Mouse (Mus musculus) midbrain, postnatal 0 days (tissue): ENCODE measurements around the gene Rec114. TPM values are rescaled to one million over a fixed set of nuclear protein-coding genes. Genes with fewer than 3 reads are reported as not detected.

Experiments used
- ATAC-seq: fragments of 200-750 bp; cut with Nextera tagmentation; 2 replicates; pipeline ENCODE4 v1.8.0; 2017; ENCODE audit warnings: moderate number of reproducible peaks, mild to moderate bottlenecking, moderate TSS enrichment, moderate library complexity; ENCODE audit not compliant: low FRiP score
- DNase-seq: peaks from one replicate; pipeline ENCODE4 v3.0.0-alpha.2; 2015; ENCODE audit warnings: low spot score
- H3K27ac ChIP-seq: fragments of 300-500 bp; sonication (generic); 2 replicates; pipeline ENCODE4 v1.5.1; 2014; ENCODE audit warnings: low read depth, mild to moderate bottlenecking, low read length, mixed read lengths
- H3K27me3 ChIP-seq: fragments of 300-500 bp; sonication (generic); 2 replicates; pipeline ENCODE4 v1.6.1; 2014; ENCODE audit warnings: low read length, control low read depth, mixed read lengths; ENCODE audit not compliant: insufficient read depth
- H3K36me3 ChIP-seq: fragments of 300-500 bp; sonication (generic); 2 replicates; pipeline ENCODE4 v1.6.1; 2014; ENCODE audit warnings: low read length, control low read depth, mixed read lengths; ENCODE audit not compliant: insufficient read depth
- H3K4me1 ChIP-seq: fragments of 300-500 bp; sonication (generic); 2 replicates; pipeline ENCODE4 v1.6.1; 2014; ENCODE audit warnings: mild to moderate bottlenecking, control low read depth, antibody characterized with exemption, low read length, mixed read lengths; ENCODE audit not compliant: insufficient read depth
- H3K4me2 ChIP-seq: fragments of 300-500 bp; sonication (generic); 2 replicates; pipeline ENCODE4 v1.6.1; 2014; ENCODE audit warnings: low read depth, mild to moderate bottlenecking, low read length, mixed read lengths; ENCODE audit not compliant: poor library complexity, severe bottlenecking
- H3K4me3 ChIP-seq: fragments of 300-500 bp; sonication (generic); 2 replicates; pipeline ENCODE4 v1.5.1; 2014; ENCODE audit warnings: low read depth, mild to moderate bottlenecking, low read length, moderate library complexity
- H3K9ac ChIP-seq: fragments of 300-500 bp; sonication (generic); replicated peaks from 2 replicates; pipeline ENCODE4 v1.6.1; 2014; ENCODE audit warnings: mild to moderate bottlenecking, low read length, moderate library complexity, mixed read lengths; ENCODE audit not compliant: poor library complexity, severe bottlenecking
- H3K9me3 ChIP-seq: fragments of 300-500 bp; sonication (generic); 2 replicates; pipeline ENCODE4 v1.6.1; 2016; ENCODE audit warnings: low read length, control low read depth
- CTCF ChIP-seq: IDR thresholded peaks from 2 replicates; pipeline ENCODE4 v1.5.1; 2016; ENCODE audit warnings: antibody characterized with exemption, mild to moderate bottlenecking
- WGBS: fragments of 180-500 bp; shearing (Covaris S2); extraction: QIAGEN DNeasy Blood & Tissue Kit; methylation state at CpG from one replicate; pipeline ENCODE4 v1.1.7; 2014; 5-methylcytosine and 5-hydroxymethylcytosine counted together
- polyA plus RNA-seq: library from polyadenylated mRNA; unstranded; fragments of >200 nt; fragmentation: Nextera tagmentation; extraction: Ambion mirVana; gene quantifications from 2 replicates; pipeline ENCODE4 v1.2.1, GENCODE M21; 2015
- total RNA-seq: library from RNA; depleted of rRNA; stranded (reverse); fragments of >200 nt; gene quantifications from 2 replicates; pipeline ENCODE4 v1.2.3, GENCODE M21; 2014

Gene Rec114
- total and polyA plus RNA-seq, 2 experiments from 2014 or later: 0.16 to 1.9 TPM

DNA sequence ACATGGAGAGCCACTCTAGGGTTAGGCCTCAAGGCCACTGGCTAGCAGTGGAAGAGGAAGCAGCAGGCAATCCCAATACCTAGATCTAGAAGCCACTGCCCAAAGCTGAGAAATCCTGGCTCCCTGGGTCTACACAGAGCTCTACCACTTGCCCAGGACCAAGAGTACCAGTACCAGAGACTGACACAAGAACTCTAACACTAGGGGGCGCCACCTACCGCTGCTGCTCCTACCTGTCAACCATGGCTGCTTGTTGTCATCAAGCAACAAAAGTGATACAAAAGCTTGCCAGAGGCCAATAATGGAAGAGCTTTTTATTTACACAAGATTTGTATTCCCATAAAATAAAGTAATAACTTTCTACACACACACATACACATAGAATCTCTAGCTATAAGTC lies 33.8 kb downstream of the Rec114 start:
- ATAC-seq: no peak
- H3K4me1 ChIP-seq: no peaks in the 10 kb centered on the region
- WGBS: 5% methylated on average over 2 of the region's 2 CpGs
- peak; percentile 60 for TF ChIP-seq CTCF
- no peak overlapping the region for H3K27ac ChIP-seq
- no peaks in the 10 kb centered on the region for H3K9me3 ChIP-seq
- H3K9ac ChIP-seq: no peak overlapping the region
- H3K4me3 ChIP-seq: no peak overlapping the region
- H3K4me2 ChIP-seq: no peak overlapping the region
- peak; percentile 63 for DNase-seq
- no peaks in the 10 kb centered on the region for H3K27me3 ChIP-seq
- H3K36me3 ChIP-seq: no peaks in the 10 kb centered on the region

DNA sequence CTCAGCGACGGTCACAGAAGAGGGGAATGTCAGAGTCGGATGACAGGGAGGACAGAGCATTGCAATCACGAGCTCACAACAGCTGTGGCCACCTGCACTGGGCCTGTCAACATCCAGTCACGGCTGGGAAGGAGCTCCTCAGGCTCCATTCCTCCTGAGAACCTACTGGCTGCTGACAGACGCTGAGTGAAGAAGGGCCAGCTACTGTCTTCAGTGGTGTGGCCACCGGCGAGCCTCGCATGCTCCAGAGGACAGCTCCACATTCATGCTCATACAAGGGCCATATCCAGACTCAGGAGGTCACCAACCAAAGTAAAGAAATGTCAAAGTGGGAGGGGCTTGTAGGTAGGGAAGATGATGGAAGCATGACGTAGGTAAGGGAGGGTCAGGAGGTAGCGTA lies 36.0 kb downstream of the Rec114 start:
- H3K27me3 ChIP-seq: no peaks in the 10 kb centered on the region
- H3K4me1 ChIP-seq: no peaks in the 10 kb centered on the region
- ATAC-seq (no peak), DNase-seq (no peak)
- no peak overlapping the region for H3K27ac ChIP-seq
- WGBS: 87% methylated on average over 11 of the region's 11 CpGs
- no peak overlapping the region for H3K4me3 ChIP-seq
- H3K9me3 ChIP-seq: no peaks in the 10 kb centered on the region
- no peaks in the 10 kb centered on the region for H3K36me3 ChIP-seq
- no peak for TF ChIP-seq CTCF
- H3K9ac ChIP-seq: no peak overlapping the region
- no peak overlapping the region for H3K4me2 ChIP-seq

DNA sequence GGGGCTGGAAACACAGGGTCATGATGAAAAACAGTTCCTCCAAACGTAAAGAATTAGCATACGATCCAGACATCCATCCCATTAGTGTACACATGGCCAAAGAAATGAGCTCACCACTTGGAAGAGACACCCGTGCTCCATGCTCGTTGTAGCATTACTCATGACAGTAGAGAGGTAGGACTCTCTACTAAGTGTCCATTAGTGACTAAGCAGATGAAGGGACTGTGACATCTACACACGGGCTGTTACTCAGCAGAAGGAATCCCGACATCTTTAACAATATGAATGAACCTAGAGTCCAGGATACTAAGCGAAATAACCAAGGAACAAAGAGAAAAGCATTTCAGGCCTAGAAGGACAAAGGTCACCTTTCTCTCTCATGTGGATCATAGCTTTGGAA lies 37.7 kb downstream of the Rec114 start:
- Histone ChIP-seq H3K4me1 (no peaks in the 10 kb centered on the region), H3K27ac (no peak overlapping the region), H3K27me3 (no peaks in the 10 kb centered on the region), H3K36me3 (no peaks in the 10 kb centered on the region), H3K4me3 (no peak overlapping the region), H3K9ac (no peak overlapping the region), H3K4me2 (no peak overlapping the region), H3K9me3 (no peaks in the 10 kb centered on the region)
- DNase-seq: no peak
- 83% methylated on average over 7 of the region's 7 CpGs for WGBS
- TF ChIP-seq CTCF: no peak
- no peak for ATAC-seq

DNA sequence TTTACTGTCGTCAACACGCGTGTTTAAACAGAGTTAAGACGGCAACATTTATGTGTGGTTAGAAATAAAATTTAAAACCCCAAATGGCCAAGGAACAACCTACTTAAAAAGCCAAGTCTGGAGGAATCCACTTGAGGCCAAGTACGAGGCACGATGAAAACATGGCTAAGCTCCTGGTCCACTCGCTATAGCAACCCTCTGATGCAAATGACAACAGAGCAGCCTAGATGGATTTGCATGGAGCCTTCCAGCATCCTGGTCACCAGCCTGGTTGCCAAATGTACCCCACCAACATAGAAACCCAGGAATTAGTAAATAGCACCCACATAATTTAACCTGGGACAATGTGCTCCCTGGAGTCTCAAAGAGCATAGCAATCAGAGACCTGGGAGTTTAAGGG lies 40.0 kb downstream of the Rec114 start:
- no peak overlapping the region for H3K9ac ChIP-seq
- no peak for TF ChIP-seq CTCF
- H3K4me2 ChIP-seq: no peak overlapping the region
- H3K4me3 ChIP-seq: no peak overlapping the region
- H3K27ac ChIP-seq: no peak overlapping the region
- no peaks in the 10 kb centered on the region for H3K36me3 ChIP-seq
- no peaks in the 10 kb centered on the region for H3K9me3 ChIP-seq
- DNase-seq (no peak), ATAC-seq (no peak)
- 82% methylated on average over 7 of the region's 7 CpGs for WGBS
- no peaks in the 10 kb centered on the region for H3K27me3 ChIP-seq
- H3K4me1 ChIP-seq: no peaks in the 10 kb centered on the region

DNA sequence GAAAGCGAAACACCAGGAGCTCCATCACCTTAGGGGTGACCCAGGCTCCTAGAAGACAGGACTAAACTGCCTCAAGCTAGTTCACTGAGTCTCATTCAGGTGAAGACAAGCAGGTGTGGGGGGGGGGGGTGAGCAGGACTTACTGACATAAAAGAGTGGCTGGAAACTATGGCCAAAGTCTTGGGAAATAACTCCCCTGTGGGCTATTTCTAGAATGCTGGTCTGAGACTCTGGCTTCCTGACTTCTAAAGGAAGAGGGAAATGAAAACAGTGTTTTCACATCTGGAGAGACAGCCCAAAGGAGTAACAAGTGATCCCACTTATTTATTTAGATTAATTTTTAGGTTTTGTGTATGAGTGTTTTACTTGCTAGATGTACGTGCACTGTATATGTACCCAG lies 42.0 kb downstream of the Rec114 start:
- Histone ChIP-seq H3K4me3 (no peak overlapping the region), H3K4me1 (no peaks in the 10 kb centered on the region), H3K9ac (no peak overlapping the region), H3K27me3 (no peaks in the 10 kb centered on the region), H3K9me3 (no peaks in the 10 kb centered on the region), H3K4me2 (no peak overlapping the region), H3K36me3 (no peaks in the 10 kb centered on the region), H3K27ac (no peak overlapping the region)
- no peak for ATAC-seq
- no peak for DNase-seq
- 92% methylated on average over 2 of the region's 2 CpGs for WGBS
- no peak for TF ChIP-seq CTCF

DNA sequence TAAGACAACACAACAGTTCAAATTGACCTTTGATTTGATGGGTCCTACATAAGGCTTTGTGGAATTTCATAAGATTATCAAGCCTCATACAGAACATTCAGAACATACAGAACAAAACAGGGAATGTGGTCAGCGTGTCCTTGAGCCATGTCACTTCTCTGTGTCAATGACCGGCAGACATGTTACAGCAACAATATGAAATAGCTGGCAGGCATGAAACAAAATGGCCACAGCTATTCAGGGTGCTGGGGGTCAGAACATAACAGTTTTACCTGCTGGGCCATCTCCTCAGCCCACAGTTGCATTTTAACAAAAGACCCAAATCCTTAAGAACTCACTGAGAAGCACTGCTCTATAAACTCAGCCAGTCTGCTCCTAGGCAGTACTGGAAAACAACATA lies 45.3 kb downstream of the Rec114 start:
- H3K9ac ChIP-seq: no peak overlapping the region
- DNase-seq: no peak
- H3K36me3 ChIP-seq: no peaks in the 10 kb centered on the region
- H3K4me3 ChIP-seq: no peak overlapping the region
- H3K9me3 ChIP-seq: no peaks in the 10 kb centered on the region
- H3K4me1 ChIP-seq: no peaks in the 10 kb centered on the region
- 94% methylated on average over 2 of the region's 2 CpGs for WGBS
- H3K27ac ChIP-seq: no peak overlapping the region
- no peak overlapping the region for H3K4me2 ChIP-seq
- ATAC-seq: no peak
- H3K27me3 ChIP-seq: no peaks in the 10 kb centered on the region
- no peak for TF ChIP-seq CTCF

DNA sequence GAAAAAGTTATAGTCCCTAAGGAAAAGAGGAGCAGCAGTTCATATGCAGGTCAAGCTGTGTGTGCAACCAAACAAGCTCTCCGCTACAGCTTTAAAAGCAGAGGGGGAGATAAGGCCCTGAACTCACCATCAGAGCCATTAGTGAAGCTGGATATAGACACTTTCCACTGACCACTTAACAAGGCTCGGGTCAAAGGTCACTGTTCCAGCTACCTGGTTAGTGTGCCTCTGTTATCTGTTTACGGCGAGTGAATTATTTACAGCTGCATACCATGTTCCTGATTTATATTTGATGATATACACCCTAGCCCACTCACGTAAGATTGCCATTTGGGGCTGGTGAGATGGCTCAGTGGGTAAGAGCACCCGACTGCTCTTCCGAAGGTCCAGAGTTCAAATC lies 52.3 kb downstream of the Rec114 start:
- Histone ChIP-seq H3K27ac (no peak overlapping the region), H3K4me1 (no peaks in the 10 kb centered on the region), H3K9ac (no peak overlapping the region), H3K27me3 (no peaks in the 10 kb centered on the region), H3K9me3 (no peaks in the 10 kb centered on the region), H3K4me2 (no peak overlapping the region), H3K36me3 (no peaks in the 10 kb centered on the region), H3K4me3 (no peak overlapping the region)
- WGBS: 92% methylated on average over 7 of the region's 7 CpGs
- no peak for TF ChIP-seq CTCF
- DNase-seq (no peak), ATAC-seq (no peak)
